Mouse (Mus musculus): Measurements from ENCODE around the gene Rab6b. TPM values are rescaled to one million over a fixed set of nuclear protein-coding genes. Genes with fewer than 3 reads are reported as not detected.
"Not testable (repeated sequence)": the region's sequence is repeated elsewhere in the genome, so short reads cannot be mapped to it uniquely, and the experiment has no call there.

Gene Rab6b
- polyA plus RNA-seq, 1 experiment from 2014 or later: 6.8 TPM

- DNase-seq (ENCODE audit: low spot score): no peak
- no peaks in the 10 kb centered on the region for H3K36me3 ChIP-seq (replicated peaks)
- no peak overlapping the region for H3K4me3 ChIP-seq
- H3K27ac ChIP-seq (replicated peaks): no peak overlapping the region
- no peaks in the 10 kb centered on the region for H3K27me3 ChIP-seq (replicated peaks; ENCODE audit: low read depth, poor library complexity, severe bottlenecking)
- H3K9me3 ChIP-seq: no peaks in the 10 kb centered on the region
- 86% methylated on average over 5 of the region's 5 CpGs for WGBS
- H3K4me1 ChIP-seq: no peaks in the 10 kb centered on the region
Observed at GRCm38 (mm10) chr9:103153286-103153685, 41.7 kb downstream of the Rab6b start.

- 85% methylated on average over 2 of the region's 2 CpGs for WGBS
- H3K27ac ChIP-seq (replicated peaks): no peak overlapping the region
- H3K4me1 ChIP-seq: no peaks in the 10 kb centered on the region
- no peak for DNase-seq (ENCODE audit: low spot score)
- no peaks in the 10 kb centered on the region for H3K27me3 ChIP-seq (replicated peaks; ENCODE audit: low read depth, poor library complexity, severe bottlenecking)
- no peaks in the 10 kb centered on the region for H3K36me3 ChIP-seq (replicated peaks)
- no peak overlapping the region for H3K4me3 ChIP-seq
- H3K9me3 ChIP-seq: no peaks in the 10 kb centered on the region
Observed at GRCm38 (mm10) chr9:103154568-103154967, 43.0 kb downstream of the Rab6b start.

- 87% methylated on average over 7 of the region's 7 CpGs for WGBS
- H3K36me3 ChIP-seq (replicated peaks); DNase-seq (ENCODE audit: low spot score); H3K27me3 ChIP-seq (replicated peaks; ENCODE audit: low read depth, poor library complexity, severe bottlenecking); H3K27ac ChIP-seq (replicated peaks); H3K4me1 ChIP-seq; H3K9me3 ChIP-seq; H3K4me3 ChIP-seq: not testable (repeated sequence)
Observed at GRCm38 (mm10) chr9:103155158-103155557, 43.6 kb downstream of the Rab6b start.

- 0 out of 2 replicates have a peak, but pooled peaks cover 3% of the 10 kb centered on the region for H3K36me3 ChIP-seq (replicated peaks)
- no peaks in the 10 kb centered on the region for H3K9me3 ChIP-seq
Observed at GRCm38 (mm10) chr9:103163806-103164205, 52.2 kb downstream of the Rab6b start.

GRCm38 (mm10) chr9:103168046-103168445 is 56.5 kb downstream of the Rab6b start:
- Histone ChIP-seq H3K4me1 (peaks cover 6% of the 10 kb centered on the region), H3K36me3 (replicated peaks) (0 out of 2 replicates have a peak, but pooled peaks cover 3% of the 10 kb centered on the region)
- WGBS: 80% methylated on average over 6 of the region's 6 CpGs

More at GRCm38 (mm10) chr9:103163806-103164205, 52.2 kb downstream of the Rab6b start:
- WGBS: 74% methylated on average over 15 of the region's 15 CpGs
- no peak for DNase-seq (ENCODE audit: low spot score)
- Histone ChIP-seq H3K27ac (replicated peaks) (no peak overlapping the region), H3K4me1 (no peaks in the 10 kb centered on the region), H3K27me3 (replicated peaks; ENCODE audit: low read depth, poor library complexity, severe bottlenecking) (no peaks in the 10 kb centered on the region), H3K4me3 (no peak overlapping the region)

GRCm38 (mm10) chr9:103168771-103169170 is 57.2 kb downstream of the Rab6b start:
- no peak for DNase-seq (ENCODE audit: low spot score)
- Histone ChIP-seq H3K27ac (replicated peaks) (no peak overlapping the region), H3K4me1 (peaks cover 6% of the 10 kb centered on the region), H3K4me3 (no peak overlapping the region), H3K36me3 (replicated peaks) (0 out of 2 replicates have a peak, but pooled peaks cover 3% of the 10 kb centered on the region), H3K27me3 (replicated peaks; ENCODE audit: low read depth, poor library complexity, severe bottlenecking) (no peaks in the 10 kb centered on the region), H3K9me3 (no peaks in the 10 kb centered on the region)
- WGBS: 77% methylated on average over 7 of the region's 7 CpGs

More at GRCm38 (mm10) chr9:103168046-103168445, 56.5 kb downstream of the Rab6b start:
- Histone ChIP-seq H3K9me3 (no peaks in the 10 kb centered on the region), H3K4me3 (no peak overlapping the region), H3K27me3 (replicated peaks; ENCODE audit: low read depth, poor library complexity, severe bottlenecking) (no peaks in the 10 kb centered on the region), H3K27ac (replicated peaks) (no peak overlapping the region)
- DNase-seq (ENCODE audit: low spot score): no peak

- Histone ChIP-seq H3K4me1 (peaks cover 6% of the 10 kb centered on the region), H3K9me3 (no peaks in the 10 kb centered on the region), H3K36me3 (replicated peaks) (no peaks in the 10 kb centered on the region), H3K27ac (replicated peaks) (no peak overlapping the region), H3K4me3 (no peak overlapping the region), H3K27me3 (replicated peaks; ENCODE audit: low read depth, poor library complexity, severe bottlenecking) (no peaks in the 10 kb centered on the region)
- 64% methylated on average over 6 of the region's 6 CpGs for WGBS
- DNase-seq (ENCODE audit: low spot score): no peak
Observed at GRCm38 (mm10) chr9:103174771-103175519, 63.4 kb downstream of the Rab6b start.

- Histone ChIP-seq H3K36me3 (replicated peaks) (no peaks in the 10 kb centered on the region), H3K4me1 (peaks cover 13% of the 10 kb centered on the region), H3K4me3 (no peak overlapping the region), H3K27me3 (replicated peaks; ENCODE audit: low read depth, poor library complexity, severe bottlenecking) (no peaks in the 10 kb centered on the region), H3K27ac (replicated peaks) (no peak overlapping the region), H3K9me3 (no peaks in the 10 kb centered on the region)
- WGBS: 95% methylated on average over 7 of the region's 7 CpGs
- no peak for DNase-seq (ENCODE audit: low spot score)
Observed at GRCm38 (mm10) chr9:103175692-103176091, 64.1 kb downstream of the Rab6b start.

- H3K27me3 ChIP-seq (replicated peaks; ENCODE audit: low read depth, poor library complexity, severe bottlenecking): no peaks in the 10 kb centered on the region
- H3K4me1 ChIP-seq: peaks cover 17% of the 10 kb centered on the region
- WGBS: 77% methylated on average over 3 of the region's 3 CpGs
- peak overlapping the region; percentile 86 for H3K27ac ChIP-seq (replicated peaks)
- no peaks in the 10 kb centered on the region for H3K9me3 ChIP-seq
- no peak for DNase-seq (ENCODE audit: low spot score)
- H3K4me3 ChIP-seq: peak overlapping the region; percentile 62
- H3K36me3 ChIP-seq (replicated peaks): no peaks in the 10 kb centered on the region
Observed at GRCm38 (mm10) chr9:103180303-103180702, 68.7 kb downstream of the Rab6b start.

GRCm38 (mm10) chr9:103180807-103181565 is 69.4 kb downstream of the Rab6b start:
- peak; percentile 90 for DNase-seq (ENCODE audit: low spot score)
- H3K9me3 ChIP-seq: no peaks in the 10 kb centered on the region
- H3K27ac ChIP-seq (replicated peaks): peak overlapping the region; percentile 86
- peaks cover 17% of the 10 kb centered on the region for H3K4me1 ChIP-seq
- H3K4me3 ChIP-seq: peak overlapping the region; percentile 62
- WGBS: 2% methylated on average over 20 of the region's 20 CpGs
- no peaks in the 10 kb centered on the region for H3K36me3 ChIP-seq (replicated peaks)
- no peaks in the 10 kb centered on the region for H3K27me3 ChIP-seq (replicated peaks; ENCODE audit: low read depth, poor library complexity, severe bottlenecking)

- H3K27me3 ChIP-seq (replicated peaks; ENCODE audit: low read depth, poor library complexity, severe bottlenecking): no peaks in the 10 kb centered on the region
- peaks cover 17% of the 10 kb centered on the region for H3K4me1 ChIP-seq
- no peak overlapping the region for H3K4me3 ChIP-seq
- no peaks in the 10 kb centered on the region for H3K9me3 ChIP-seq
- 0 out of 2 replicates have a peak, but pooled peaks cover 3% of the 10 kb centered on the region for H3K36me3 ChIP-seq (replicated peaks)
- H3K27ac ChIP-seq (replicated peaks): no peak overlapping the region
- whole genome bisulfite sequencing: 90% methylated on average over 8 of the region's 8 CpGs
- no peak for DNase-seq (ENCODE audit: low spot score)
Observed at GRCm38 (mm10) chr9:103181886-103182285, 70.3 kb downstream of the Rab6b start.

GRCm38 (mm10) chr9:103184855-103185254 is 73.3 kb downstream of the Rab6b start:
- no peak overlapping the region for H3K27ac ChIP-seq (replicated peaks)
- 64% methylated on average over 4 of the region's 4 CpGs for WGBS
- no peaks in the 10 kb centered on the region for H3K27me3 ChIP-seq (replicated peaks; ENCODE audit: low read depth, poor library complexity, severe bottlenecking)

More at GRCm38 (mm10) chr9:103184855-103185254, 73.3 kb downstream of the Rab6b start:
- peaks cover 17% of the 10 kb centered on the region for H3K4me1 ChIP-seq
- no peaks in the 10 kb centered on the region for H3K9me3 ChIP-seq
- DNase-seq (ENCODE audit: low spot score): no peak
- no peak overlapping the region for H3K4me3 ChIP-seq
- peaks cover 28% of the 10 kb centered on the region for H3K36me3 ChIP-seq (replicated peaks)

All from embryonic facial prominence, embryonic 10.5 days (tissue).